Mouse (Mus musculus) heart, adult 18-20 months (tissue): Measurements from ENCODE around the gene Zfp426. TPM values are rescaled to one million over a fixed set of nuclear protein-coding genes. Genes with fewer than 3 reads are reported as not detected.

Experiments
- DNase-seq, 2 experiments: peaks; one replicate each; pipeline ENCODE4 v3.0.0; 2021 to 2022; ENCODE audit warnings: mixed read lengths in 1 of 2
- total RNA-seq, 2 experiments: library from RNA; stranded (reverse); gene quantifications; 2 replicates each; pipeline ENCODE4 v1.2.3; 2021

Gene Zfp426
- total RNA-seq, 2 experiments from 2014 or later = 9.0 to 9.6 TPM

DNA sequence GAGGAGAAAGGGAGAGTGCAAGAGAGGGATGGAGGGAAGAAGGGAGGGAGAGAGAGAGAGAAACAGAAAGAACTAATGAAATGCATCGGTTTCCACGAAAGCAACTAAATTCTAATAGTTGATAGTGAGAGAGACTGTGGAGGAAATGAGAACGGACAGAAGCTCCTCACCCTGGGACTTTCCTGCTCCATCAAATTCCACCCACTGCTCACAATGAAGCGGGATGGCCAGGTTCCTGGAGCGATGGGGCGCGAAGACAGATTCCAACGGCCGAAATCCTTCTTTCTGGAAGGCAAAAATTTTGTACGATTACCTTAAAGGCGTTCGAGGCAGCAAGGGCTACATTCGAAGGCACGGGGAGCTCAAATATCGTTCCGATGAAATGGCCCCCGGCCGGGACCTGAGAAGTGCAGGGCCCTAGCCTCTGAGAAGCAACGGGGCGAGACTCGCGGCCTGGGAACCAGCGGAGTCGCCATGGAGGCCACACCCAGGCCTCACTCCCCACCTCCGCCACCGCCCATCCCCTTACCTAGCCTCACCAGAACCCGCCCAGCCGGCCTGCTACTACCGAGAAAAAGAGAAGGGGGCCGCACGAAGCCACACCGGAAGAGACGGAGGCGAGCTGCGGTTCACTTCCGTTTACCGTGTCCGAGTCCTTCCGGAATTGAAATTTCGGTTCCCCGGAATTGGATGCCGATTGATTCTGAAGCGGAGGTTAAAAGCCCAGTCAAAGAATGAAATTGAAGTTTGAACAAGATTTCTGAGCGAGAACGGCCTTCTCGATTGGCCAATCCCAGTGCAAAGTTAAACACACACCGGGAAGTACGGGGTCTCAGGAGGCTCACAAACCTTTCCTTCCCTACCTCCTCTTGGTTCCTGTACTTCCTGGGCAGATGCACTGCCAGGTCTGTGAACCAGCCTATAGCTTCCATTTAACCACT is 32.9 kb downstream of the Zfp426 start, which contains the start of gene Zfp26:
Zfp26 (minus strand) TSS at position 786 of the 941 bp plus-strand sequence.
- DNase-seq = peak; percentile 79 to 83

DNA sequence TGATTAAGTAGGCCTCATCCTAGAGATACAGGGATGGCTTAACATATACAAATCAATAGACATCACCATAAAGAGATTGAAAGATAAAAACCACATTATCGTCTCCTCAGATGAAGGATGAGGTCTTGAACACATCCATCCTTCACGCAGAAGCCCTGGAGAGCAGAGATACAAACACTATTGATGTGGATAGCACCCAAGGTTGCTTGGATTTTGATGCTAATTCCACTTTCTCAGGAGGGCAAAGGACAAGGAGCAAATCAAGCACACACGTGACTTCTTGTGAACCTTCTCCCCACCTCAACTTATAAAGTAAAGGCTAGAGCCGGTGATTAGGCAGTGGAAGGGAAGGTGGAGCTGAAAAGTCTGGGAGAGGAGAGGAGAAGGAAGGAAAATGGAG is 38.9 kb downstream of the Zfp426 start:
- no peak for DNase-seq

GRCm38 (mm10) chr9:20451493-20451892 is 41.1 kb downstream of the Zfp426 start:
- DNase-seq = no peak

DNA sequence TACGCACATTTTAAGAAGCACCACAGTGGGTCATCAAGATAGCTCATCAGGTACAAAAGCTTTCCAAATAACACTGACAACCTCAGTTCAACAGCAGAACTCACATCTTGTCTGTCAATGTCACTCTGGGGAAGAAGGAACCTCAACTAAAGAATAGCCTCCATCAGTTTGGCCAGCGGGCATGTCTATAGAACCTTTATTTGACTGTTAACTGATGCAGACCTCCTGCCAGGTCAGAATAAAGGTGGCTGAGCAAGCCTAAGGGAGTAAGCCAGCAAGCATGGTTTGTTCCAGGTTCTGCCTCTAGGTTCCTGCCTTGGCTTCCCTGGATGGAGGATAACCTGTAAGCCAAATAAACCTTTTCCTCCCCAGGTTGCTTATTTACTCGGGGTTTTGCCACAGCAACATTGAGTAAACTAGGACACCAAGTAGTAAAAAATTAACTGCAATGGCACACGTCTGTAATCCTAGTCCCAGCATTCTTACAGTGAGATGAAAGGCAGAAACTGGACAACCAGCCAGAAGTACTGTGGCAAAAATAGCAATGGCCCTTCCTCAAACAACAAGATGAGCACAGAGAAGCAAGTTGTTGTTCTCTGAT is 49.3 kb downstream of the Zfp426 start:
- DNase-seq = no peak

DNA sequence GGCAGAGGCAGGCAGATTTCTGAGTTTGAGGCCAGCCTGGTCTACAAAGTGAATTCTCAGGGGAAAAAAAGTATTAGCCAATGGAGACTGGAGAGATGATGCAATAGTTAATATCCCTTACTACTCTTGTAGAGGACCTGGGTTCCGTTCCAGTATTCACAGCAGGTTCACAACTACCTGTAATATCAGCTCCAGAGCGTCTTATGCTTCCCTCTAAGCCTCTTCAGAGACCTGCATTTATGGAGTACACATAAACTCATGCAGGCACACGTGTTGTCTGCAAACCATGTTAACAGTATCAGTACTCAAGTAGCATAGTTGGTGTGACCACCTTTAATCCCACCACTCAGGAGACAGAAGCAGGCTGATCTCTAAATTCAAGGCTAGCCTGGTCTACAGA is 62.5 kb downstream of the Zfp426 start:
- DNase-seq = no peak

Other genes starting within 250 kb of the Zfp426 start
- not detected for gene Olfr39, start 210.4 kb downstream of the Zfp426 start, total RNA-seq
- not detected for gene Olfr873, start 194.2 kb downstream of the Zfp426 start, total RNA-seq
- gene Olfr18, start 156.7 kb downstream of the Zfp426 start, total RNA-seq = not detected
- 10 to 100 TPM; 11.2 to 12.9 TPM for gene Zfp560, start 107.6 kb downstream of the Zfp426 start, total RNA-seq
- gene Zfp26, start 32.6 kb downstream of the Zfp426 start, total RNA-seq = 1 to 10 TPM; 7.4 to 9.2 TPM
- gene Zfp266, start 28.7 kb upstream of the Zfp426 start, total RNA-seq = 10 to 100 TPM; 23.9 to 24.7 TPM
- gene Zfp846, start 88.5 kb upstream of the Zfp426 start, total RNA-seq = 1 to 10 TPM; 5.3 to 5.8 TPM
- gene Ubl5, start 150.1 kb upstream of the Zfp426 start, total RNA-seq = 100 to 1,000 TPM; 236 to 246 TPM
- 10 to 100 TPM in 1 of 2 experiments, 1 to 10 TPM in 1; 7.6 to 11.3 TPM for gene Fbxl12, start 152.0 kb upstream of the Zfp426 start, total RNA-seq
- gene Pin1, start 159.3 kb upstream of the Zfp426 start, total RNA-seq = 10 to 100 TPM; 18.5 to 18.9 TPM